Mouse (Mus musculus) liver (tissue): ENCODE data around the gene Cyp2a4.
"Not testable (repeated sequence)": the region's sequence is repeated elsewhere in the genome, so short reads cannot be mapped to it uniquely, and the experiment has no call there.

Source experiments
- DNase-seq: peaks from one replicate; pipeline ENCODE4 v3.0.0-alpha.2; 2020; ENCODE audit warnings: mixed read lengths

Gene Cyp2a4

GRCm38 (mm10) chr7:26306926-26307325 lies at the start of gene Cyp2a4:
Cyp2a4 (plus strand) TSS chr7:26307169.
- DNase-seq: not testable (repeated sequence)

GRCm38 (mm10) chr7:26260034-26260433 lies 46.9 kb upstream of the Cyp2a4 start, which contains the start of gene Vmn1r184:
Vmn1r184 (plus strand) TSS chr7:26260334.
- not testable (repeated sequence) for DNase-seq

DNA sequence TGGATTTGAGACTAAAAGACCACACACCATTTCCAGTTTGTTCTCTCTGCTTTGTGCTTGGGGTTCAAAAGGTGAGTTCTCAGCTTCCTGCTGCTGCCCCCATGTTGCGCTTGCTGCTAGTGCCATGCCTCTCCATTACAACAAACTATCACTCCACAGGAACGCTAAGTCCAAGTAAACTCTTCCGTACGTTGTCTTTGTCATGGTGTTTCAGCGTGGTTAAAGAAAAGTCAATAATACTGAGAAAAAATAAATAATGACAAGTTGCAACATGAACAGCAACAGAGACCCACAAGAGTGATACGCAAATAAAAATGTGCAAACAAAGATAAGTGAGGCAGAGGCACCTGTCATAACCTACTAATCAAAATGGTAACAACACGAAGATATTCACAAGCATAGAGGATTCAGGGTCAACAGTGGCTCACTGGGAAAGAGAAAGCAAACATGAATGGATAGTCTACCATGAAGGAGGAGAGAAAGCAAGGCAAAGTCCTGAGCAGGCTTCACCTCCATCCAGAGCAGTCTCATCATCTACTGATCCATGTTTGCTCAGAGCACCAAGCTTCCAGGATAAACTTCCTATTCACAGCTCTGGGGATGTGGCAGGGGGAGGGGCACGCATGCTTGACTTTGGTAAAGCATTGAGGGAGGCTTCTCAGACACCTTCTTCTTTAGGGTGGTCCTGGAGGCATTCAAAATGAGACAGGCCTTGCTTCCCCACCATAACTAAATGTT lies 3.4 kb upstream of the Cyp2a4 start:
- not testable (repeated sequence) for DNase-seq

DNA sequence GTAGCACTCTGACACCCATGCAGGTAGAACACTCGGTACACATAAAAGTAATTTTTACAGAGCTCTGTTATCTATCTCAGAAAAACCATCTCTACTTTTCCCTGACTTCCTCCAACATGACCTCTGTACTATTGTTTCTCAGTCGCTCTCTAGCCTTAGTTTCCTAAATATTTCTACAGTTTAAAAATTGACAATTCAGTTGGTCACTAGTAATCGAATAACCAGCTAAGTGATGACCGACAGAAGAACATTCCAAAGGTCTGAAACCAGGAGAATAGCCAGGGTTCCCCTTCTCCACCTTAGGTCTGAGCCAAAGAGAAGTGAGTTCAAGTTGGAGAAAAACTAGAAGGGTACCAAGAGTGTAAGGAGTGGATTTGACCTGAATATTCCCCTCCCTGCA lies 4.8 kb downstream of the Cyp2a4 start:
- DNase-seq: not testable (repeated sequence)

- not testable (repeated sequence) for DNase-seq
These were observed 8.2 kb downstream of the Cyp2a4 start for GRCm38 (mm10) chr7:26315194-26315593.

DNA sequence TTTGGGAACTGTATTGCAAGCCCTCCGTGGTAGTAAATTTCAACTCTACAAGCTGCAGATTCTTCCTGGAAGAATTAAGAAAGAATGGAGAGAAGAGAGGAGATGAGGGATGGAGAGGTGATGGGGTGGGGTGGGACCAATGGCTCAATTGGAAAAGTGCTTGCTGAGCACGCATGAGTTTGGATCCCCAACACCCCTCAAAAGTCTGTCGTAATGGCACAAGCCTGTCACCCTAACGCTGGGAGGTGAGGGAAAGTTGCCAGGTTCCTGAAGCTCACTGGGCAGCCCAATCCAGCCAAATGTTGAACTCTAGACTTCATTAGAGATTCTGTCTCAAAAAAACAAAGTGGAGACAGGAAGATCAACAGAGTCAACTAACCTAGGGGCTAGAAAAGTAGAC lies 8.8 kb downstream of the Cyp2a4 start:
- not testable (repeated sequence) for DNase-seq

GRCm38 (mm10) chr7:26320361-26320760 lies 13.4 kb downstream of the Cyp2a4 start:
- DNase-seq: not testable (repeated sequence)

DNA sequence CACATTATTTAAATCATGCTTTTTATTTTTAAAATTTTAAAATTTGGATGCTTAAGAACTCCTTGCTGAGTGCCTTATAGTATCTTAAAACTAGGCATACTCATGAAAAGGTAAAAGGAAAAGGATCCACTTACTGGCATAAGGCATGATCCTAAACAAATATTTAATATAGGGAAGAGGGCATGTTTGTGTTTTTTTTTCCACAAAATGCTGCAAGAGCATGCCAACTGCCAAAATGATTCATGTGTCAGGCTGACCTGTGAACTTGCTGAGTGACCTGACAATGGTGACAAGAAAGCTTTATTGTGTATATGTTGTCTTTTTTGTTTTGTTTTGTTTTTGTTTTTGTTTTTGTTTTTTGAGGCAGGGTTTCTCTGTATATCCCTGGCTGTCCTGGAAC lies 43.2 kb downstream of the Cyp2a4 start:
- DNase-seq: not testable (repeated sequence)

- not testable (repeated sequence) for DNase-seq
These were observed 45.3 kb downstream of the Cyp2a4 start for GRCm38 (mm10) chr7:26352258-26352657.

DNA sequence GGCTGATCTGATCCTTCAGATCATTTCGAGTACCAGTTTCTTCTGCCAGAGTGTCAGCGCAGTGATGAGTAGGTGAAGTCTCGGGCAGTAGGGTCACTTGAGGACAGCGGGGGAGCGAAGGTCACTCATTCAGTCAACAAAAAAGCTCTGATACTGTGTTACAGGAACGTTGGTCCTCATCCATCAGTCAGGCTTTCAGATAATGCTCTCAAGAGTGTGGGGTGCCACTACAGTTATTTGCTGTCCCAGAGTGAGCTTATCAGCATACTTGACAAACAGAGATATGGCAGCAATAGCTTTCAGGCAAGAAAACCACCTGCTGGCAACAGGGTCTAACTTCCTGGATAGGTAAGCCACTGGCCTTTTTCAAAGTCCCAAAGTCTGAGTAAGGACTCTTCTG lies 49.8 kb downstream of the Cyp2a4 start:
- DNase-seq: not testable (repeated sequence)
